Mouse (Mus musculus): ENCODE measurements around the gene 2810004N23Rik. TPM values are rescaled to one million over a fixed set of nuclear protein-coding genes. Genes with fewer than 3 reads are reported as not detected.

The 2810004N23Rik gene
- 10 to 100 TPM; 40.6 to 43.8 TPM for total RNA-seq (2021)

- intact Hi-C loops (cut with DNase I) = no loop called here
- peak; percentile 96 to 97 for DNase-seq
These were observed at the start of gene 2810004N23Rik, which contains the start of gene Gnpat for GRCm38 (mm10) chr8:124862321-124863162. Gene 2810004N23Rik, minus strand, starts transcription at chr8:124863120. Gene Gnpat, plus strand, starts transcription at chr8:124863033.

GRCm38 (mm10) chr8:124911938-124912872, 49.3 kb upstream of the 2810004N23Rik start:
- no peak for DNase-seq
- intact Hi-C loops (cut with DNase I) = loop anchor here (5.0 kb wide), 1 partner anchor 35 kb away; the partner anchor contains the start of gene Egln1

DNA sequence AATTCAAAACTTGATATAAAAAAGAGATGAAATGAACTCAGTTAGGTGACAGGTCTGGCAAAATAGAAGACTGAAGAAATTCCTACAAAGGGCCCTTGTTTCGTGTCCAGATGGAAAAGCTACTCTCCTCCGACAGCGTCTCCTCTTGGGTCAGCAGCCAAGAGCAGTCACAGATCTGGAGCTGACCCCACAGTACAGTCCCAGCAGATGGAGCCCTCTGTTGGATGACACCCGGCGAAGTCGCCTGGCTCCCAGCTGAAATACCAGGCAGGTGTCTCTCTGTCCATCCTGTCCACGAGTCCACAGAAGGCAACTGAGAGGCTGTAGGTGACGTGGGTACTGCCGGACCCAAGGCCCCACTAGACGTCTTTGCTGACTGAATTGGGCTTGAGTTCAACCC, 47.4 kb upstream of the 2810004N23Rik start:
- intact Hi-C loops (cut with DNase I) = loop anchor here (5.0 kb wide), 1 partner anchor 37 kb away; the partner anchor contains the start of gene Egln1
- DNase-seq = peak; percentile 69 to 75

- intact Hi-C loops (cut with DNase I) = loop anchor here (5.0 kb wide), 1 partner anchor 37 kb away; the partner anchor contains the start of gene Egln1
- DNase-seq = peak; percentile 75 to 84
These were observed 47.0 kb upstream of the 2810004N23Rik start for GRCm38 (mm10) chr8:124909936-124910335.

GRCm38 (mm10) chr8:124905482-124905881, 42.6 kb upstream of the 2810004N23Rik start:
- DNase-seq = no peak
- intact Hi-C loops (cut with DNase I) = no loop called here

GRCm38 (mm10) chr8:124903198-124903597, 40.3 kb upstream of the 2810004N23Rik start:
- no peak for DNase-seq
- intact Hi-C loops (cut with DNase I) = no loop called here

GRCm38 (mm10) chr8:124898251-124898905, 35.5 kb upstream of the 2810004N23Rik start:
- no peak for DNase-seq

DNA sequence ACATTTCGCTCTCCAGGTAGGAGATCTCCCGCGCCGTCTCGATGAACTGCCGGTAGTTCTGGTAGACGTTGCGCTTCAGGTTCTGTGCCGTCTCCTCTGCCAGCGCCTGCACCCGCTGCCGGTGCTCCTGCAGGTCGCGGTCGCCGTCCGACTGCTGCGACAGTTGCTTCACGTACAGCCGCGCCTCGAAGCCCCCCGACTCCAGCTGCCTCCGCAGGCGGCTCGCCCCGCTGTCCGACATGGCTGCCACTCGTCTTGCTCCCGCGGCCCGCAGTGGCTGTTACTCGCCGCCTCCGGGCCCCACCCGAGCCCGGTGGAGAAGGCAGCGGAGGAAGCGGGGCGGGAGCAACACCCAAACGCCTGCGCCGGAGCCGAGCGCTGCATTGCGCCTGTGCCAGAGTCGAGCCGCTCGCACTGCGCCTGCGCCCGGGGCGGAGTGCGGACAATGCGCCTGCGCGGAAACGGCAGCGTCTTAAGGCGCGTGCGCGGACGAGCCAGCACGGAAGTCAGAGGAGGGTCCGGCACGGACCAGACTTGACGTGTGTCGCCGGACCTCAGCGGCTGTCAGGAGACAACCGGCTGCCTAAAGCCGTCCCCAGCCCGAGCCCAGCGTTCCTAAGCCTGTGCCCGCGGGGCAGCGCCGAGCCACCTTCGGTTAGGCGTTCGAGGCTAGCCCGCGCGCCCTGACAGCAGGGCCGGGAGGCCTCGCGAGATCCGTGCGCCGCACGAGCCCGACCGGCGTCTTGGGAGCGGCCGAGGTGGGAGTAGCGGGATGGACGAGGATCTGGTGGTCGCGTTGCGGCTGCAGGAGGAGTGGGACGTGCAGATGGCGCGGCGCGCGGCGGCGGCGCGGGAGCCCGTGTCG, 34.7 kb upstream of the 2810004N23Rik start, which contains the start of the genes Exoc8 and Sprtn:
Gene Exoc8 (minus strand): TSS at position 320 of the 865 bp plus-strand sequence.
Gene Sprtn (plus strand): TSS at position 501 of the 865 bp plus-strand sequence.
- intact Hi-C loops (cut with DNase I) = loop anchor here (2.0 to 5.0 kb wide), 3 partner anchors 51 to 137 kb away; partner anchors contain the start of genes Egln1 and Tsnax
- peak; percentile 99 for DNase-seq

More at GRCm38 (mm10) chr8:124898251-124898905, 35.5 kb upstream of the 2810004N23Rik start:
- intact Hi-C loops (cut with DNase I) = loop anchor here (5.0 kb wide), 1 partner anchor 114 kb away; the partner anchor contains the start of gene Tsnax

DNA sequence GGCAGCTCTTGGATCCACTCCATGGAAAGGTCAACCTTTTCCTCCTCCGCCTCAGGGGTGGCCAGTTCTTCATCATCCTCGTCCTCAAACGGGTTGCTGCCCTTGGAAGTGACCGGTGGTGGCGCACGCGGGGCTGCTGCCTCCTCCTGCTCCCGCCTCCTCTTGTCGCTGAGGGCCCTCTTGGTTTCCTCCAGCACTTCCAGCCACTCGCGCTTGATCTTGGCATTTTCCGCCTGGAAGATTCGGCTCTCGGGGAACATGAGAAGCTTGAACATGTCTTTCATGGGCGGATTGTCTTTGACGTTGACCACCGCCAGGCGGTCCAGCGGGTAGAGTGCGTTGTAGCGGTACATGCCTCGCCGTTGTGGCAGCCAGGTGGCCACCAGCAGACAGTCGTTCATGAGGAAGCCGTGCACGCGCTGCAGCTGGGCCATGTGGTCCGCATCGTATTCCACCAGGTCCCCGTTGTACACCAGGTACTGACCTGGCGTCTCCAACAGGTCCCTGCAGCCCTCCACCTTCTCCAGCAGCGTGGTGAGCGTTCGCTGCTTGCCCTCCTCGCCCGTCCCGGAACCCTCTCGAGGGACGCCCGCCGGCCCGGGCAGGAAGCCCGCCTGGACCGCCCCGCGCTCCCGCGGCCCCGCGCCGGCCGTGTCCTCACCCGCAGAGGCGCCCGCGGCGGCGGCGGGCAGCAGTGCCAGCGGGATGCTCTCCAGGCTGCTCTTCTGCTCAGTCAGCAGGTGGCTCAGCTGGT, 33.9 kb upstream of the 2810004N23Rik start:
- intact Hi-C loops (cut with DNase I) = loop anchor here (2.0 to 5.0 kb wide), 3 partner anchors 52 to 138 kb away; partner anchors contain the start of genes Egln1 and Tsnax
- DNase-seq = peak; percentile 85

GRCm38 (mm10) chr8:124896010-124896631, 33.2 kb upstream of the 2810004N23Rik start:
- intact Hi-C loops (cut with DNase I) = loop anchor here (2.0 to 5.0 kb wide), 3 partner anchors 53 to 139 kb away; partner anchors contain the start of genes Egln1 and Tsnax
- no peak for DNase-seq

GRCm38 (mm10) chr8:124892596-124892995, 29.7 kb upstream of the 2810004N23Rik start:
- intact Hi-C loops (cut with DNase I) = no loop called here
- DNase-seq = no peak

DNA sequence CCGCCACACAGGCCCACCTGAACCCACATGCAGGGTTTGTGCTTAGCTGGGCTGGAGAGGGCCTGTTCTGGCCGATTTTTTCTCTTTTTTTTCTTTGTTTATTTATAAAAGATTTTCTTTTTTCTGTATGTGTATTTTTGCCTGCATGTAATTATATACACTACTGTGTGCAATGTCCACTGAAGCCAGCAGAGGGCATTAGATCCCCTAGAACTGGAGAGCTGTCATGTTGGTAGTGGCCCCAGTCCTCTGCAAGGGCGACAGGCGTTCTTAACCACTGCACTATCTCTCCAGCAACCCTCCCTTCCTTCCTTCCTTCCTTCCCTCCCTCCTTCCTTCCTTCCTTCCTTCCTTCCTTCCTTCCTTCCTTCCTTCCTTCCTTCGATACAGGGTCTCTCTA, 25.5 kb upstream of the 2810004N23Rik start:
- intact Hi-C loops (cut with DNase I) = no loop called here
- no peak for DNase-seq

GRCm38 (mm10) chr8:124878946-124879526, 16.1 kb upstream of the 2810004N23Rik start:
- intact Hi-C loops (cut with DNase I) = no loop called here
- DNase-seq = no peak

GRCm38 (mm10) chr8:124878141-124878540, 15.2 kb upstream of the 2810004N23Rik start:
- intact Hi-C loops (cut with DNase I) = no loop called here
- no peak for DNase-seq

GRCm38 (mm10) chr8:124872690-124873089, 9.8 kb upstream of the 2810004N23Rik start:
- DNase-seq = peak in 1 of 2 experiments; percentile 35
- intact Hi-C loops (cut with DNase I) = no loop called here

- intact Hi-C loops (cut with DNase I) = no loop called here
- DNase-seq = no peak
These were observed 9.2 kb upstream of the 2810004N23Rik start for GRCm38 (mm10) chr8:124872081-124872480.

DNA sequence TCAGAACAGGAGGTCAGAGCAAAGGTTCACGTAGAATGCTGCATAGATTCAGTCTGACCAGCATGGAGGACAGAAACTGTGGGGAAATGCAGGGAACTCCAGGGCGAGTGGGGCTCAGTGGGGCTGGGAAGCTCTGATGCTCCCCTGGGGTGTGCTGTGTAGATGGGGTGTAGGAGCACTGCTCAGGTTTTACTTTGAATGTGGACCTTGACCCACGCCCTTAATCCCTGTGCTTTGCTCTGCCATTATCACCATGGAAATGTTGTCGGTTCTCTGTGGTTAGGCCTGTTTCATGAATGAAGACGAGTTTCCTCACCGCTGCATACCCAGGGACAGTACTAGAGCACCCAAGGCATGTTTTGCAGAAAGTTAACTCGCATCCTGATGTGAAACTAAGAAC, 8.6 kb upstream of the 2810004N23Rik start:
- no peak for DNase-seq
- intact Hi-C loops (cut with DNase I) = no loop called here

Measured in heart, postnatal 10 days (tissue).